Mouse (Mus musculus) brain, embryonic 14.5 days (tissue): ENCODE data around the gene Khdrbs2. TPM values are rescaled to one million over a fixed set of nuclear protein-coding genes. Genes with fewer than 3 reads are reported as not detected.

Source experiments
- DNase-seq: peaks from one replicate; pipeline ENCODE4 v3.0.0-alpha.2; 2011; ENCODE audit warnings: low read depth
- CTCF ChIP-seq: fragments of 200-500 bp; IDR thresholded peaks from 2 replicates; pipeline ENCODE4 v1.5.1; 2012; ENCODE audit warnings: inconsistent platforms, mild to moderate bottlenecking, moderate library complexity, borderline replicate concordance; ENCODE audit not compliant: insufficient read depth, insufficient read length; ENCODE audit errors: extremely low read depth
- POLR2A ChIP-seq: fragments of 200-500 bp; IDR thresholded peaks from 2 replicates; pipeline ENCODE4 v1.6.1; 2012; ENCODE audit warnings: mild to moderate bottlenecking, inconsistent platforms, borderline replicate concordance; ENCODE audit not compliant: poor library complexity, insufficient read depth, insufficient read length, severe bottlenecking; ENCODE audit errors: extremely low read depth
- polyA plus RNA-seq: library from polyadenylated mRNA; depleted of rRNA; stranded (reverse); fragments of >200 nt; gene quantifications from 2 replicates; pipeline ENCODE4 v1.2.3, GENCODE M21; 2012

Gene Khdrbs2
- polyA plus RNA-seq, 1 experiment, result 31.7 TPM

DNA sequence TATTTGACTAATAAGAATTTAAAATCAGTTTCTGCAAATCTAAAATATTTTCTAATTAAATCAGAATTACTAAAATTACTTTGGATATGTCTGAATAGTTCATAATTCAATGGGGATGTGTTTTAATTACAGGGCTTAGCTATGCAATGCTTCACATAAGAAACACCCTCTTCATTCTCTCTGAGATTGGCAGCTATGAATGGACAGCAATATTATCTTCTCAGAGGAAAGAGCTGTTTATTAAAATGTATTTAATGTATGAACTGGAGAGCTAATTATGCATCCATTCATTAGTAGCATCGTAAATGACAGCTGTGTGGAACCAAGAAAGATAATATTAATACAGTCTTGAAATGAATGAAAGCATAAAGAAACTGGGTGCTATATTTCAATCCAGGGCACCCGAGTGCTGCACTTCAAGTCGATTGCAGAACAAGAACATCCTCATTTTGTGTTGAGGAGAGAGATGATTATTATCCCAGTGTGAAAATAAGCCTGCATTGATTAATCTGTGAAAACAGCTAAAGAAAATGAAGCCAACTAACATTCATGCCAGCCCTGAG lies 477.2 kb downstream of the Khdrbs2 start:
- no peak for TF ChIP-seq CTCF
- TF ChIP-seq POLR2A, result no peak
- DNase-seq, result peak; percentile 74

DNA sequence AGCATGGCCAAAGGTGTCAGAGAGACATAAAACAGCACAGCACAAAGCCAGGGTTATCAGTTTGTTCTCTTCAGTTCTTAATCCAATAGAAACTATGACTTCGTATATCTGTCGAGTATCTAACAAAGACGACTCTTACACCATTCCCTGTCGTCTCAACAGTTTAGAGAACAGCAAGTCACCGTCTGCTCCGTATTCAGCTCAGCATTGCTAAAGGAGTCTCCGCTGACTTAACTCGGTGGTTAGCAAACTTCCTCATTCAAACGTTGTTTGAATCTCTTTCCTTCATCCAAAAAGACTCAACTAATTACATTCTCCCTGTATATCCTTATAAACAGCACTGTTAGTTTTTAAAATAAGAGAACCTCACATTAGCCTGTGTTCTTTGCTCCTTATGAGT lies 521.3 kb downstream of the Khdrbs2 start:
- no peak for DNase-seq
- no peak for TF ChIP-seq POLR2A
- TF ChIP-seq CTCF, result no peak

DNA sequence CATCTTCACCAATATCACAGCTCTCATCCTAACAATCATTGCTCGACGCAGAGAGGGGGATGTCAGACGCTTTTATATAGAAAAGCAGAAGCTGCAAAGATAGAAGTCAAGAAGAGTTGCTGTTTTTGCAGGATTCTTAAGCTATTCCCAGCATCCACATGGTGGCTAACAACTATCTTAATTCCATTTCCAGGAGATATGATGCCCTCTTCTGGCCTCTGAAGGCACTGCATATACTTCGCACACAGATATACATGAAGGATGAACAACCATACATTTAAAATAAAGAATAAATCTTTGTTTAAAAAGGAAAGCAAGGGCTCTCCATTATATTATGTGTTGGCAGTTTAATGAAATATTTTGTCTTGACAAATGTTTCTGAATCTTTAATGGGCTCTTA lies 527.6 kb downstream of the Khdrbs2 start:
- DNase-seq, result no peak
- TF ChIP-seq CTCF, result no peak
- no peak for TF ChIP-seq POLR2A

DNA sequence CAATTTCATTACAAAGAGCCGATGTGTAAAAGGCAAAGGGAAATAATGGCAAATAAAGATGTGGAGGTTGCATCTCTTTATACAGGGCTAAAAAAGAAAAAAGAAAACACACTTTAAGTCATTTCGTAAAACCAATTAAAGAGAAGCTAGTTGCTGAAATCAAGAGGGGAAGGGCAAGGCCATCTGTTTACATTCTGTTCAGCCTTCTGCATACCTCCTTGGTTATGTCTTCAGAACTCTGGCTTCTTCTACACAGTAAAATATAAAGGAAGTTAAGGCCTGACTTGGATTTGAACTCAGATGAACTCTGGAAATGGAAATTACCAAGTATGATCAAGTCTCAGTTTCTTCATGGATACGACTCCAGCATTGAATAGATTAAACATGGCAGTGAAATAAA lies 528.8 kb downstream of the Khdrbs2 start:
- TF ChIP-seq POLR2A, result no peak
- no peak for TF ChIP-seq CTCF
- no peak for DNase-seq
